Mouse (Mus musculus) midbrain, postnatal 0 days (tissue): ENCODE measurements around the gene Kif4. TPM values are rescaled to one million over a fixed set of nuclear protein-coding genes. Genes with fewer than 3 reads are reported as not detected.

Experiments
- ATAC-seq: fragments of 200-750 bp; cut with Nextera tagmentation; 2 replicates; pipeline ENCODE4 v1.8.0; 2017; ENCODE audit warnings: moderate number of reproducible peaks, mild to moderate bottlenecking, moderate TSS enrichment, moderate library complexity; ENCODE audit not compliant: low FRiP score
- DNase-seq: peaks from one replicate; pipeline ENCODE4 v3.0.0-alpha.2; 2015; ENCODE audit warnings: low spot score
- H3K27ac ChIP-seq: fragments of 300-500 bp; sonication (generic); 2 replicates; pipeline ENCODE4 v1.5.1; 2014; ENCODE audit warnings: low read depth, mild to moderate bottlenecking, low read length, mixed read lengths
- H3K27me3 ChIP-seq: fragments of 300-500 bp; sonication (generic); 2 replicates; pipeline ENCODE4 v1.6.1; 2014; ENCODE audit warnings: low read length, control low read depth, mixed read lengths; ENCODE audit not compliant: insufficient read depth
- H3K36me3 ChIP-seq: fragments of 300-500 bp; sonication (generic); 2 replicates; pipeline ENCODE4 v1.6.1; 2014; ENCODE audit warnings: low read length, control low read depth, mixed read lengths; ENCODE audit not compliant: insufficient read depth
- H3K4me1 ChIP-seq: fragments of 300-500 bp; sonication (generic); 2 replicates; pipeline ENCODE4 v1.6.1; 2014; ENCODE audit warnings: mild to moderate bottlenecking, control low read depth, antibody characterized with exemption, low read length, mixed read lengths; ENCODE audit not compliant: insufficient read depth
- H3K4me2 ChIP-seq: fragments of 300-500 bp; sonication (generic); 2 replicates; pipeline ENCODE4 v1.6.1; 2014; ENCODE audit warnings: low read depth, mild to moderate bottlenecking, low read length, mixed read lengths; ENCODE audit not compliant: poor library complexity, severe bottlenecking
- H3K4me3 ChIP-seq: fragments of 300-500 bp; sonication (generic); 2 replicates; pipeline ENCODE4 v1.5.1; 2014; ENCODE audit warnings: low read depth, mild to moderate bottlenecking, low read length, moderate library complexity
- H3K9ac ChIP-seq: fragments of 300-500 bp; sonication (generic); replicated peaks from 2 replicates; pipeline ENCODE4 v1.6.1; 2014; ENCODE audit warnings: mild to moderate bottlenecking, low read length, moderate library complexity, mixed read lengths; ENCODE audit not compliant: poor library complexity, severe bottlenecking
- H3K9me3 ChIP-seq: fragments of 300-500 bp; sonication (generic); 2 replicates; pipeline ENCODE4 v1.6.1; 2016; ENCODE audit warnings: low read length, control low read depth
- CTCF ChIP-seq: IDR thresholded peaks from 2 replicates; pipeline ENCODE4 v1.5.1; 2016; ENCODE audit warnings: antibody characterized with exemption, mild to moderate bottlenecking
- WGBS: fragments of 180-500 bp; shearing (Covaris S2); extraction: QIAGEN DNeasy Blood & Tissue Kit; methylation state at CpG from one replicate; pipeline ENCODE4 v1.1.7; 2014; 5-methylcytosine and 5-hydroxymethylcytosine counted together
- polyA plus RNA-seq: library from polyadenylated mRNA; unstranded; fragments of >200 nt; fragmentation: Nextera tagmentation; extraction: Ambion mirVana; gene quantifications from 2 replicates; pipeline ENCODE4 v1.2.1, GENCODE M21; 2015
- total RNA-seq: library from RNA; depleted of rRNA; stranded (reverse); fragments of >200 nt; gene quantifications from 2 replicates; pipeline ENCODE4 v1.2.3, GENCODE M21; 2014

Kif4 gene
- total and polyA plus RNA-seq, 2 experiments from 2014 or later: 1.6 to 3.9 TPM

GRCm38 (mm10) chrX:100652848-100653247 is 27.3 kb downstream of the Kif4 start:
- Histone ChIP-seq H3K9ac (no peak overlapping the region), H3K4me3 (no peak overlapping the region), H3K4me1 (no peaks in the 10 kb centered on the region), H3K27me3 (no peaks in the 10 kb centered on the region), H3K9me3 (no peaks in the 10 kb centered on the region), H3K36me3 (no peaks in the 10 kb centered on the region), H3K27ac (no peak overlapping the region), H3K4me2 (no peak overlapping the region)
- ATAC-seq (no peak), DNase-seq (no peak)
- peak; percentile 24 for TF ChIP-seq CTCF

DNA sequence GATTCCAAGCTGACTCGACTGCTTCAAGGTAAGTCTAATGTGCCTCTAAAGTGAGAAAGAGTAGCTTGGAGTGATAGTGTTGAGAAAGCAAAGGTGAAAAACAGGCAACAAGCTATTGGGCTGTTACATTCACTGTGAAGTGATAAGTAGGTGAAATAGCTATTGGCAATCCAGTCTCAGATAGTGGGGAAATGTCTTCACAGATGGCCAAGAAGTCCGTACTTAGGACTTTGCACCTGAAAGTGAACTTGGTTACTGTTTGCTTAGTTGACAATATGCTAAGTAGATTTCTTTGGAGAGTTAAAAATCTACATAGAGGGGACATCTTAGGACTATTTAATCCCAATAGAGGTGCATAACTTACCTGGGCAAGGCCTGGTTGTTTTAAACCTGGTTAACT is 39.3 kb downstream of the Kif4 start:
- no peak for ATAC-seq
- 92% methylated on average over 2 of the region's 2 CpGs for WGBS
- DNase-seq: no peak
- H3K9me3 ChIP-seq: no peaks in the 10 kb centered on the region
- H3K4me3 ChIP-seq: no peak overlapping the region
- H3K36me3 ChIP-seq: no peaks in the 10 kb centered on the region
- no peak overlapping the region for H3K4me2 ChIP-seq
- no peaks in the 10 kb centered on the region for H3K4me1 ChIP-seq
- H3K27me3 ChIP-seq: no peaks in the 10 kb centered on the region; the same call in 1 of the 2 replicates
- H3K27ac ChIP-seq: no peak overlapping the region
- TF ChIP-seq CTCF: no peak
- H3K9ac ChIP-seq: no peak overlapping the region

DNA sequence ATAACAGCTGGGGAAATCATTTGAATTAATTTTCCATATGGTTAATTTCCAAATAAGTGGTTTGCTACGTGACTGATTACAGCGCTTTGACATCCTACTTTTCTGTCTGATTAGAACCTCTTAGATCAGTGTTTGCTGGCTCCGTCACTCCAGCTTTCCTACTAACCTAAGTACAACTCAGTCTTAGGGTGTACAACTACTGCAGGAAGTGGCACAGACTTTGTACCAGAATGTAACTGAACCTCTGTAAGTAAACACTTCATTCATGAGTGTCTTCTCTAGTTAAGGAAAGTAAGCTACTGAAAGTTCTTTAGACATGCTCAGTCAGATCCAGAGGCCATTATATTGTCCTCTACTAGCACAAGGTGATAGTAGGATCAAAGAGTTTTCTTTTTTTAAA is 52.7 kb downstream of the Kif4 start:
- H3K27me3 ChIP-seq: no peaks in the 10 kb centered on the region
- no peak overlapping the region for H3K27ac ChIP-seq
- 81% methylated on average over 3 of the region's 3 CpGs for WGBS
- TF ChIP-seq CTCF: no peak
- ATAC-seq (no peak), DNase-seq (no peak)
- no peaks in the 10 kb centered on the region for H3K4me1 ChIP-seq
- no peak overlapping the region for H3K4me2 ChIP-seq
- no peaks in the 10 kb centered on the region for H3K36me3 ChIP-seq
- H3K4me3 ChIP-seq: no peak overlapping the region
- no peaks in the 10 kb centered on the region for H3K9me3 ChIP-seq
- H3K9ac ChIP-seq: no peak overlapping the region

DNA sequence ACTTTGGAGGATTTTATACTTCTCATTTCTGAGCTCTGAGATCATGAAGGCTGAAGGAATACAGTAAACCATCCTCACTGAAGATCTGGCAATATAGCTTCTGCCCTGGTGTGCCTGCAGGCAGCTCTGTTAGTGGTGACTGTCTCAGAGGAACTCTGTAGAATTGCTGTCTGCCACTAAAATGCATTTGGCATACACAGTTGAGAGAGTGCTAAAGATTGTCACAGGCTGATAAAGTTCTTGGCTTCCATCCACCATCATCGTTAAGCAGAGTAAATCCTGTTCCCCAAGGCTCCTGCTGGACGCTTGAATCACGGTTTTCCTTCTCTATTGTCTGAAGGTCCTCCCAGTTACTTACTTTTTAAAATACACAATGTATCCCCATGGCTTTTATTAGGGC is 61.0 kb downstream of the Kif4 start:
- ATAC-seq (no peak), DNase-seq (no peak)
- H3K9ac ChIP-seq: no peak overlapping the region
- no peaks in the 10 kb centered on the region for H3K36me3 ChIP-seq
- H3K27ac ChIP-seq: no peak overlapping the region
- WGBS: 50% methylated on average over 3 of the region's 3 CpGs
- no peak for TF ChIP-seq CTCF
- H3K9me3 ChIP-seq: no peaks in the 10 kb centered on the region
- H3K4me3 ChIP-seq: no peak overlapping the region
- H3K4me1 ChIP-seq: no peaks in the 10 kb centered on the region
- no peaks in the 10 kb centered on the region; the same call in 1 of the 2 replicates for H3K27me3 ChIP-seq
- H3K4me2 ChIP-seq: no peak overlapping the region

GRCm38 (mm10) chrX:100687360-100688032 is 62.0 kb downstream of the Kif4 start:
- Histone ChIP-seq H3K4me1 (no peaks in the 10 kb centered on the region), H3K36me3 (no peaks in the 10 kb centered on the region), H3K9me3 (no peaks in the 10 kb centered on the region), H3K4me2 (no peak overlapping the region), H3K9ac (no peak overlapping the region), H3K27ac (no peak overlapping the region), H3K4me3 (no peak overlapping the region), H3K27me3 (no peaks in the 10 kb centered on the region; the same call in 1 of the 2 replicates)
- ATAC-seq (no peak), DNase-seq (no peak)
- WGBS: 82% methylated on average over 6 of the region's 6 CpGs
- no peak for TF ChIP-seq CTCF

GRCm38 (mm10) chrX:100688033-100688370 is 62.5 kb downstream of the Kif4 start:
- Histone ChIP-seq H3K27ac (no peak overlapping the region), H3K36me3 (no peaks in the 10 kb centered on the region), H3K9ac (no peak overlapping the region), H3K4me1 (no peaks in the 10 kb centered on the region), H3K4me3 (no peak overlapping the region), H3K9me3 (no peaks in the 10 kb centered on the region), H3K27me3 (no peaks in the 10 kb centered on the region; the same call in 1 of the 2 replicates), H3K4me2 (no peak overlapping the region)
- no peak for DNase-seq
- no peak for TF ChIP-seq CTCF
- 86% methylated on average over 5 of the region's 5 CpGs for WGBS
- no peak for ATAC-seq
